Mouse (Mus musculus) gastrocnemius, postnatal 25 days (tissue): ENCODE results near the gene Gabrp. TPM values are rescaled to one million over a fixed set of nuclear protein-coding genes. Genes with fewer than 3 reads are reported as not detected.
A peak's percentile ranks its signal among the peaks of the same experiment; 100 is the strongest.

Source experiments
- DNase-seq: peaks from one replicate; pipeline ENCODE4 v3.0.0; 2022
- long read RNA-seq, 2 experiments: library from polyadenylated mRNA; stranded (forward); transcript quantifications; one replicate each; pipeline ENCODE4 v2.0.0; 2021
- total RNA-seq, 2 experiments: library from RNA; stranded (reverse); gene quantifications; 1 replicate in 1 of 2; 2 replicates in 1 of 2; pipeline ENCODE4 v1.2.3; 2021

Gene Gabrp
- total RNA-seq, result not detected
- long read RNA-seq, experiment 1, result 0 reads
- long read RNA-seq, experiment 2, result 0 reads

DNA sequence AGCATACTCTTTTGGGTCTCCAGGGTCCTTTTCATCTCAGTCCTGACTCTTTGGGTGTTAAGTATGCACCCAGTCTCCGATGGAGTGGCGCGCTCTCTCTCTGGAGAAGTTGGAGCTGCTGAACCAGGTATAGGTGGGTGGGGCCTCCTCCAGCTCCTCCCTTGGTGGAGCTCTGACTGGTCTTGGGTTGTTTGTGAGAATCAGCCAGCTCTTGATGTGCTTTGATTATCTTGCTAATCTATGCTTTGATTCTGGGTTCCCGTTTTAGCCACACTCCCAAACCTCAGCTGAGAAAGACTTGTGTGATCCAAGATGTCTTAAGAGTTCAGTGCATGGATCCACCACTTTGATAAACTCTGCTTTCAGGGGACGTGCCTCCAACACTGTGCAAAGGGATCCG is at the start of gene Gabrp:
Gene Gabrp, minus strand, starts transcription at position 101 of the 400 bp plus-strand sequence.
- DNase-seq, result no peak

DNA sequence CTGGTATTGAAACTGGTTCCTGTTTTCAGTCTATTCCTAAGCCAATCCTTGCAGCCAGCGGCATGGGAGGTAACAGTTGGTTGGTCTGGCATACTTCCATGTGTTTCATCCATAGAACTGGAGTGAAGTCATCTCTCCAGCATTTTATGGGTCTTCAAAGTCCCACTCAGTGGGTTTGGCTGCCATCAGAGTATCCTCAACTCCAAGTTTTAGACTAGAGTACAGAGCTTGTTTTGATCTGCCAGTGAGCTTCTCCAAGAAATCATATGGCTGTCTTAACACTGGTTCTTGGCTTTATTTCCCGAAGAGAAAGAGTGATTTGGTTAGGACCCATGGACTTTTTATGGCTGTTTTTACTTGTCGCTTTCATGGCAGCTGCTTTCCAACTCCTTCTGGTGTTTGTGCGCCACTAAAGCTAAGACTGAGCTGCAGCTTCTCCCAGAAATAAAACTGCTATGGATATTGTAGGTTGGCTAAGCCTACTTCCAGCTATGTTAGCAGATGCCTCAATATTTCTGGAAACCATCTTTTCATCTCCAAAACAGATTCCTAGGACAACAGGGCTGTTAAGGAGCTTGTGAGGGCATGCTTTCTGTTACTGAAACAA is 48.5 kb upstream of the Gabrp start:
- DNase-seq, result no peak

DNA sequence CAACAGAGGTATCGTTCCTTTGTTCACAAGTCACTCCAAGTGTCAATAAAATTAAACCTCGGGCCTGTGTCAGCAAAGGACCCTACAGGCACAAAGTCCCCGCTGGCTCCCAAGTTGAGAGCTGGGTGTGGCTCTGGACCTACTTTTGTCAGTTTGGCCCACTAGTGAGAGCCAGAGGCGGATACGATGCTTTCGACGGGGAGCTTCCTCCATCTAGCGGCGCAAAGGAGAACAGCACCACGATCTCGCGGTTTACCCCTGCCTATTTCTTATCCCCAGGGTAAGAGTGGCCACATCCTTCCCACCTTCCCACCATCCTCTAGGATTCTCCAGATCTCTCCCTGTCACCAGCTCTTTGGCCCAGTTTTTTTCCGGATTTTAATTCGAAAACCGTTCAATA is 35.5 kb upstream of the Gabrp start:
- DNase-seq, result peak; percentile 38

GRCm38 (mm10) chr11:33607784-33608183 is 29.0 kb upstream of the Gabrp start:
- no peak for DNase-seq

DNA sequence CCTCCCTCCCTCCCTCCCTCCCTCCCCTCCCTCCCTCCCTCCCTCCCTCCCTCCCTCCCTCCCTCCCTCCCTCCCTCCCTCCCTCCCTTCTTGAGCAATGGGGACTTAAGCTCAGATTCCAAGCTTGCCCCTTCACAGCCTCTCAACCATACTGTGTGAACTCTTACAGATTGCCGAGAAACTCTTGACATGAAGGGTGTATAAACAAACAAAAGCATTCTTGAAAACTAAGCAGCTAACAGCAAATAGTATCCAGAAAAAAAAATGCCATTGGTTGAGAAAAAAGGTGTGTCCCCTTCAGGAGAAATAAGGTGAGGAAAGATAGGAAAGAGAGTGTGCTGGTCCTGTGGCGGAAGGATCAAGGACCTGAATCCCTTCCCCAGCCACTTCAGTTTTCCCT is 24.4 kb upstream of the Gabrp start:
- no peak for DNase-seq

GRCm38 (mm10) chr11:33598986-33599385 is 20.2 kb upstream of the Gabrp start, which contains the start of gene D130052B06Rik:
TSS of gene D130052B06Rik (plus strand) at chr11:33599302.
- no peak for DNase-seq

DNA sequence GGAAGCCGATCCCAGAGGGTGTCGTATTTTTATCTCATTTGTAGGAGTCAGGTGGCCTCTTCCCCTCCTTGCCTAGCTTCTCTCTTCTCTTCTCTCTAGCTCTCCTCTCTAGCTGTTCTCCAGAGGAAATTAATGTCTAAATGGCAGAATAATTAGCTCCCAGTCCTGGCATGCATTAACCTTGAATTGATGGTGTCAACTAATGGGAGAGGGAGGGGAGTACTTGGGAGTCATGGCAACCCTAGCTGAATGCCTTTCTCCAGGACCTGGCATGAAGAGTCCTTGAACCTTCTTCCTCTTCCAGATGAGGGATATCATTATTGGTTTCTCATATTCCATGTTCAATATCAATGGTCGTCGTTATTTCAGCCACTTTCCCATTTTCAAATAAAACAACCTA is 17.9 kb upstream of the Gabrp start:
- DNase-seq, result no peak

DNA sequence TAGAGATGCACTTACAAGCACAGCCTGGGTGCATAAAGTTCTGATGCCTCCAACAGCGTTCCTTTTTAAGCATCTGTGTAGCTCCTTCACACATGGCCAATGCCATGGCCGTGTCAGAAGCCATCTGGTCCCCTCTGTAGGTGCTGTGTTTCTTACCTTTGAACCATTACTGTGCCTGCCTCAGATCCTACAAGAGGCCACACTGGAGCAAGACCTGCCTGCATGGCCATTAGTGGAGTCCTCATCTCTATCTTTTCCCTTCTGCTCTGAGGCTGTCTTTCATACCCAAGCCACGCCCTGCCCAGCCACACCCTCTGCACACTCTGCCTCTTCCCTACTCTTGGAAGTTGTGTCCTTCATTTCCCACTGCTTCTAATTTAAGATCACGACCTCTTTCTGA is 14.1 kb upstream of the Gabrp start:
- no peak for DNase-seq

GRCm38 (mm10) chr11:33590771-33591170 is 12.0 kb upstream of the Gabrp start:
- DNase-seq, result no peak

DNA sequence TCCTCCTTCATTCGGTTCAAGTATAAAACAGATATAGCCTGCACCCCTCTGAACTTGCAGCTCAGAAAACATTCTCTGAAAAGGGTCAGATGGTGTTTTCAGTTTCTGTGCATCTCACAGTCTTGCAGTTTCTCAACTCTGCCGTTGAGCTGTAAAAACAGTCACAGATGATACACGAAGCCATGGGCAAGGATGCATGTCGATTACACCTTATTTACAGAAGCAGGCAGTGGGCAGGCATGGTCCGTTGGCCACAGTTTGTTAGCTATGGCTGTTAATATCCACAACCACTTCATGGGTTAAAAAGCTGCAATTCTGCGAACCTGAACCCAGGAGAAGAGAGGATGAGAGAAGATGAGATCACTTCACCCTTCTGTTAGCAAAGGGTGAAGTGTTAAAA is 7.9 kb upstream of the Gabrp start:
- DNase-seq, result no peak

DNA sequence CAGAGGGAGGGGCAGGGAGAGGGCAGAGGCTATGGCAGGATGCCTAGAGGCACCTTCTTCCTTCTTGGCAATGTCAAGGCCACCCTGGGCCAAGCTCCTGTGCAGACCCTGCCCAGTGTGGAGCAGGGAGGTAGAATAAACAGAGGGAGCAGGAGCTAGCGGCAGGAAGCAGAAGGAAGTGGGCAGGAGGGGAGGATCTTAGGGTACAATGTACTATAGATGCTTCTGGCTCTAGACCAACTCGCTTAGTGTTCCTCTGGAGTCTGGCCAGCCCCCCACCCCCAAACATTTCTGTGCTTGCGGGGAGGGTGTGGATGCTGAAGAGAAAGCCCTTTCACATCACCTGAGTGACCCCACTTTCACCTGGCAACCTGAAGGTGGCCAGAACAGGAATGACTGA is 862 bp upstream of the Gabrp start:
- no peak for DNase-seq

DNA sequence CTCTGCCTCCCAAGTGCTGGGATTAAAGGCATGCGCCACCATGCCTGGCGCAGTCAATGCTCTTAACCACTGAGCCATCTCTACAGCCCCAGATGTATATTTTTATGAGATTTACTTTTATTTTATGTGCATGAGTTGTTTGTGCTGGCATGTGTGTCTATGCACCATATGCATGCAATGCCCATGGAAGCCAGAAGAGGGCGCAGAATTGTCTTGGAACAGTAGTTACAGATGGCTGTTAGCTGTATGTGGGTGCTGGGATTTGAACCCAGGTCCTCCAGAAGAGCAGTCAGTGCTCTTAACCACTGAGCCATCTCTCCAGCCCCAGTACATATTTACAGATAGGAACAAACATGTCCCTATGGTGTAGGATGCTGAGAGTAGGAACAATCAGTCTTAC is 3.8 kb downstream of the Gabrp start:
- no peak for DNase-seq

- no peak for DNase-seq
Observed at GRCm38 (mm10) chr11:33570413-33570812, 8.3 kb downstream of the Gabrp start.

- no peak for DNase-seq
Observed at GRCm38 (mm10) chr11:33563921-33564320, 14.8 kb downstream of the Gabrp start.

- no peak for DNase-seq
Observed at GRCm38 (mm10) chr11:33554123-33554522, 24.6 kb downstream of the Gabrp start.

GRCm38 (mm10) chr11:33550861-33551560 is 27.7 kb downstream of the Gabrp start:
- DNase-seq, result no peak

DNA sequence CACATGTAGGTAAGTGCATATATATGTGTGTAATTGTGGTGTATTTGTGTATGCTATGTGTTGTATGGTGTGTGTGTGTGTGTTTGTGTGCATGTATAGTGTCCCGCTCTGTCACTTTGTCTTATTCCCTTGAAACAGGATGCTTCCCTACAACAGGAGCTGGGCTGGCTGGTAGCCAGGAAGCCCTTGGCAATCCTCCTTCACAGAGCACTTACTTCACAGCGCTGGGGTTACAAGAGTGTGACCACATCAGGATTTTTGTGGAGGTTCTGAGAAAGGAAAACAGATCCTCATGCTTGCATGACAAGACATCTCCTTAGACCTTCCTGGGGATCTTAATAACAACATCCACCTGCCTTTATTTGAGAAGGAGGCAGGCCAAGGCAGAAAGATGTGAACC is 31.4 kb downstream of the Gabrp start:
- DNase-seq, result no peak

DNA sequence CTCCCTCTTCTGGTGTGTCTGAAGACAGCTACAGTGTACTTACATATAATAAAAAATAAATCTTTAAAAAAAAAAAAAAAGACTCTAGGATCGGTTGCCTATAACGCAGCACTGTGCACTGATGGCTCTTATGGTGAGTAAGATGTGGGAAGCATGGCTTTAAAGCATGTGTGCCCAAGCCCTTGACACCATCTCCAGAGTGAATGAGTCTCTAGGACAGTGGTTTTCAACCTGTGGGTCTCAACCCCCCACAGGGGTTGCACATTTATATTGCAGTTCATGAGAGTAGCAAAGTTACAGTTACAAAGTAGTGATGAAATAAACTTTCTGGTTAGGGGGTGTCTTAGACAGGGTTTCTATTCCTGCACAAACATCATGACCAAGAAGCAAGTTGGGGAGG is 33.8 kb downstream of the Gabrp start:
- DNase-seq, result no peak

GRCm38 (mm10) chr11:33544121-33544520 is 34.6 kb downstream of the Gabrp start:
- no peak for DNase-seq

DNA sequence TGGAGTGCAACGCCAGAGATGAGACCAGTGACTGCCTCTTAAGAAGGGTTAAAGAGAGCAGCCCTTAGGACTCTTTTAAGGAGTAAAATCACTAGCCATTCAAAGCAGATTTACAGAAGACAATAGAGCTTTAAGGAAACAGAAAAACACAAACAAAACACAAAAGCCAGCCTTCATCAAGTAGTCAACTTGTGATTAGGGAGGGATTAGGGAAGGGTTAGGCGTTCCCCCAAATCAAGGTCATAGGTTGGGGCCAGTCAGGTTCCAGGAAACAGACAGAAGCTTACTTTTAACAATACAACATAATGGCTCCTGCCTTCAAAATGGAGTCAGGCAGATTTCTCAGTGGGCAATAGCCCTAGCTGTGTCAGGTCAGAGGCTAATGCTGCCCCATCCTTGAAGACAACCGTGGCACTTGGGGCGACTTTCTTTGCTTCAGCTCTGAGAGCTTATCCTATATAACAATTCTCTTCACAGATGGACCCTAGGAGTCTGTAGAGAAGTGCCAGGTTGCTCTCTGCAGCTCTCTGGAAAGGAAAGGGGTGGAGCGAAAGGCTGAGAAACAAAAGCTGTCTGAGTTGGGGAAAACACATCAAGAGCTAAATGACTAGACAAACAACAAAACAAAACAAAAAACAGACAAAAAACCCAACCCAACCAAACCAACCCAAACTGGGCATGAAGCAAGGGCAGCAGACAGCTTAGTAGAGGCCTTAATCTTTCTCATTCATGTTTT is 41.2 kb downstream of the Gabrp start:
- DNase-seq, result no peak

GRCm38 (mm10) chr11:33536636-33537035 is 42.1 kb downstream of the Gabrp start:
- DNase-seq, result no peak

DNA sequence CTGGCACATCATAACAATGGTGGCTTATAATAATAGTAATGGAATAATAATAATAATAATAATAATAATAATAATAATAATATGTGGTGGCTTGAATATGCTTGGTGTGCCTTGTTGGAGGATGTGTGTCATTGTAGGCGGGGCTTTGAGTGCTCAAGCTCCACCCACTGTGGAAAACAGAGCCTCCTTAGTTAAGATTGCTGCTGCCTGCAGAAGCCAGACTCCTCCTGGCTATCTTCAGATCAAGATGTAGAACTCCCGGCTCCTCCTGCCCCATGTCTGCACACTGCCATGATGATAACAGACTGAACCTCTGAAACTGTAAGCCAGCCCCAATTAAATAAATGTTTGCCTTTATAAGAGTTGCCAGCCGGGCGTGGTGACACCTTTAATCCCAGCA is 44.2 kb downstream of the Gabrp start:
- DNase-seq, result no peak

DNA sequence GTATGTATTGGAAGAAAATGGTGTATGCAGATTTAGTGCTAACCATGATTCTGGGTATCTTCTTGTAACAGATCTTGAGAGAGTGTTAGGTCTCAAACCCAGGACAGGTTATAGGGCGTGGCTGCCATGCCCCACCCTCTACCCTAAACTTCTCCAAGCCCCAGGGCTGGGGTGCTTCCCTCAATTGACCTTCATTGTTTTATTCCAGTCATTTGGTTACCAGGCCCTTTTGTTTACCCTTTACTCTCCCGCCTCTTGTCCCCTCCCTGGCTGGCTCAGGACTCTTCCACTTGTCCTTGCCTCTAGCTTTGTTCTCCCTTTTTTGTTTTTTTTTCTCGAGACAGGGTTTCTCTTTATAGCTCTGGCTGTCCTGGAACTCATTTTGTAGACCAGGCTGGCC is 45.2 kb downstream of the Gabrp start:
- DNase-seq, result no peak
